Mouse (Mus musculus): Measurements from ENCODE around the gene Ccr8.

Ccr8 gene

DNA sequence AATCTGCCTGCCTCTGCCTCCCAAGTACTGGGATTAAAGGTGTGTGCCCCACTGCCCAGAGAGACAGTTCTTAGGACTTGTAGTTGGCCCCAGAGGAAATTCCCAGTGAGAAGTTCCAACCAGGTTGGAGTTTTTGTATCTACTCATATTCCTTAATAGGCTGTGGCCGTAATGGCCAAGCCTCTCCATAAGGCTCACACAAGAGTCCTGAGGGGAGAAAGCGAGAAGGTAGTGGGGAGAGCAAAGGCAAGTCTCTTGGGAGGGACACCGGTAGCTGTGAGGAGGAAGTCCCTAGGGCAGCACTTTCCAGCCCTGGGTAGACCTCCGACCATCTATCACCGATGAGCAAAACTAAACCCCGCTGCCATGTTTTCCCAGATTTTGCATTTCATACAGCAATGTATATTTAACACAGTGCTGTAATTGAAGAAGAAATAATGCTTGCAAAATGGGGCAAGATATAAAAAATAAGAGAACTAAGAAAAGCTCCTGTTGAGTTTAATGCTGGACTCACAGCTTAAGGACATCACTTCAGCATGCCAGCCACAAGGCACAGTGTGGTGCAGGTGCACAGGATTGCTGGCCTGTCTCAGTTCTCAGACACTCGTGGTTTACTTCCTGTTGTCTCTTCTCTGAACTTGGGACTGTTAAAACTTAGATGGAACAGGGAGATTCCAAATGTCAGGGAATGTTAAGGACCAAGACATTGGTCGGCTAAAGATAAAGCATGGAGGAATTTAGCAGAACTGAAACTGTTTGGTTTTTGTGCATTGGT, 41.3 kb downstream of the Ccr8 start:
- DNase-seq (ENCODE audit: low spot score in 2 of 2): no peak

GRCm38 (mm10) chr9:120133755-120134475, 42.0 kb downstream of the Ccr8 start:
- no peak for DNase-seq (ENCODE audit: low spot score in 2 of 2)

- DNase-seq (ENCODE audit: low spot score in 2 of 2): no peak
These were observed 42.7 kb downstream of the Ccr8 start for GRCm38 (mm10) chr9:120134529-120135160.

GRCm38 (mm10) chr9:120135454-120135853, 43.5 kb downstream of the Ccr8 start:
- DNase-seq (ENCODE audit: low spot score in 2 of 2): no peak

GRCm38 (mm10) chr9:120140652-120141051, 48.7 kb downstream of the Ccr8 start:
- DNase-seq (ENCODE audit: low spot score in 2 of 2): peak; percentile 59 to 64

DNA sequence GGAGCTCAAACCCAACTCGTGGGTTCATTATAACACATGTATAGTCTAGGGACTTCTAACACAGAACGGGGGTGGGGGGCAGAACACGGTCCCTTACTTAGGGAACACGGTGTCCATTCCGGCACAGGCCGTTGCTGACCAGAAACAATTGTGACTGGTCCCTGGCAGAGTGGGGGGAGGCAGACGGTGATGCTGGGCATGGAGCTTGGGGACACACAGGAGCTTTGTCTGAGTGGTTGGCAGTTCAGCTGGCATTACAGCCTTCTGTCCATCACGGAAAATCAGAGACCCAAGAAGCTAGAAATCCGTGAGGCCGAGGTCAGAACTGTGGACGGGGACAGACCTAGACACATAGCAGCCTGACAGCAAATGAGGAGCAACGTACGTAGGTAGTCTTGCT, 52.6 kb downstream of the Ccr8 start:
- DNase-seq (ENCODE audit: low spot score in 2 of 2): no peak
